Mouse (Mus musculus) heart, embryonic 16.5 days (tissue): ENCODE results near the gene 5430419D17Rik. TPM values are rescaled to one million over a fixed set of nuclear protein-coding genes. Genes with fewer than 3 reads are reported as not detected.

ENCODE experiments used
- ATAC-seq: fragments of 200-750 bp; cut with Nextera tagmentation; replicated peaks from 2 replicates; pipeline ENCODE4 v1.8.0; 2017; ENCODE audit warnings: moderate number of reproducible peaks; ENCODE audit not compliant: insufficient read depth, low FRiP score; ENCODE audit errors: extremely low read depth
- H3K27ac ChIP-seq: fragments of 300-500 bp; sonication (generic); 2 replicates; pipeline ENCODE4 v1.5.1; 2014; ENCODE audit warnings: mild to moderate bottlenecking, low read length, control low read depth, moderate library complexity
- H3K27me3 ChIP-seq: fragments of 300-500 bp; sonication (generic); 2 replicates; pipeline ENCODE4 v1.6.1; 2014; ENCODE audit warnings: low read length, mixed read lengths; ENCODE audit not compliant: control insufficient read depth, insufficient read depth
- H3K36me3 ChIP-seq: fragments of 300-500 bp; sonication (generic); 2 replicates; pipeline ENCODE4 v1.6.1; 2014; ENCODE audit not compliant: control insufficient read depth, insufficient read depth
- H3K4me1 ChIP-seq: fragments of 300-500 bp; sonication (generic); 2 replicates; pipeline ENCODE4 v1.6.1; 2014; ENCODE audit warnings: low read length, mixed read lengths; ENCODE audit not compliant: control insufficient read depth, insufficient read depth
- H3K4me2 ChIP-seq: fragments of 300-500 bp; sonication (generic); 2 replicates; pipeline ENCODE4 v1.6.1; 2014; ENCODE audit warnings: low read depth, mild to moderate bottlenecking, control low read depth, low read length
- H3K4me3 ChIP-seq: fragments of 300-500 bp; sonication (generic); 2 replicates; pipeline ENCODE4 v1.5.1; 2014; ENCODE audit warnings: mild to moderate bottlenecking, control low read depth, low read length
- H3K9ac ChIP-seq: fragments of 300-500 bp; sonication (generic); 2 replicates; pipeline ENCODE4 v1.6.1; 2014; ENCODE audit warnings: low read length, control low read depth
- H3K9me3 ChIP-seq: fragments of 300-500 bp; sonication (generic); replicated peaks from 2 replicates; pipeline ENCODE4 v1.6.1; 2016; ENCODE audit warnings: low read length; ENCODE audit not compliant: control insufficient read depth
- WGBS: fragments of 180-500 bp; shearing (Covaris S2); extraction: QIAGEN DNeasy Blood & Tissue Kit; methylation state at CpG from one replicate; pipeline ENCODE4 v1.1.7; 2014; 5-methylcytosine and 5-hydroxymethylcytosine counted together
- polyA plus RNA-seq: library from polyadenylated mRNA; unstranded; fragments of >200 nt; fragmentation: Nextera tagmentation; extraction: Ambion mirVana; gene quantifications from 2 replicates; pipeline ENCODE4 v1.2.1, GENCODE M21; 2015

The 5430419D17Rik gene
- polyA plus RNA-seq, 1 experiment from 2014 or later, result 0.51 TPM

GRCm38 (mm10) chr7:131264251-131264650 is 90.0 kb downstream of the 5430419D17Rik start:
- no peaks in the 10 kb centered on the region for H3K4me1 ChIP-seq

GRCm38 (mm10) chr7:131265851-131266250 is 91.6 kb downstream of the 5430419D17Rik start:
- H3K27me3 ChIP-seq, result no peaks in the 10 kb centered on the region
- WGBS, result 59% methylated on average over 4 of the region's 4 CpGs
- H3K4me1 ChIP-seq, result no peaks in the 10 kb centered on the region
- no peak overlapping the region for H3K9ac ChIP-seq
- no peak overlapping the region for H3K27ac ChIP-seq
- H3K4me3 ChIP-seq, result no peak overlapping the region
- no peaks in the 10 kb centered on the region for H3K36me3 ChIP-seq
- H3K4me2 ChIP-seq, result no peak overlapping the region
- H3K9me3 ChIP-seq, result no peaks in the 10 kb centered on the region
- ATAC-seq, result no peak

More at GRCm38 (mm10) chr7:131264251-131264650, 90.0 kb downstream of the 5430419D17Rik start:
- H3K27ac ChIP-seq, result no peak overlapping the region
- ATAC-seq, result no peak
- H3K4me3 ChIP-seq, result no peak overlapping the region
- H3K9me3 ChIP-seq, result no peaks in the 10 kb centered on the region
- WGBS, result 74% methylated on average over 4 of the region's 4 CpGs
- H3K9ac ChIP-seq, result no peak overlapping the region
- H3K36me3 ChIP-seq, result no peaks in the 10 kb centered on the region
- no peaks in the 10 kb centered on the region for H3K27me3 ChIP-seq
- no peak overlapping the region for H3K4me2 ChIP-seq

GRCm38 (mm10) chr7:131297151-131297550 is 122.9 kb downstream of the 5430419D17Rik start:
- Histone ChIP-seq H3K4me3 (no peak overlapping the region), H3K9ac (no peak overlapping the region), H3K27ac (no peak overlapping the region), H3K27me3 (no peaks in the 10 kb centered on the region; the same call in 1 of the 2 replicates), H3K4me1 (no peaks in the 10 kb centered on the region), H3K9me3 (no peaks in the 10 kb centered on the region), H3K36me3 (no peaks in the 10 kb centered on the region), H3K4me2 (no peak overlapping the region)
- ATAC-seq, result no peak
- WGBS, result 70% methylated on average over 8 of the region's 8 CpGs

GRCm38 (mm10) chr7:131303340-131303739 is 129.1 kb downstream of the 5430419D17Rik start:
- ATAC-seq, result no peak
- no peak overlapping the region for H3K4me2 ChIP-seq
- H3K27me3 ChIP-seq, result no peaks in the 10 kb centered on the region
- no peak overlapping the region for H3K9ac ChIP-seq
- no peaks in the 10 kb centered on the region for H3K4me1 ChIP-seq
- H3K4me3 ChIP-seq, result no peak overlapping the region
- 69% methylated on average over 8 of the region's 8 CpGs for WGBS
- no peaks in the 10 kb centered on the region for H3K36me3 ChIP-seq
- no peak overlapping the region for H3K27ac ChIP-seq
- H3K9me3 ChIP-seq, result no peaks in the 10 kb centered on the region

- H3K4me3 ChIP-seq, result no peak overlapping the region
- WGBS, result 72% methylated on average over 5 of the region's 5 CpGs
- no peaks in the 10 kb centered on the region for H3K36me3 ChIP-seq
- H3K9ac ChIP-seq, result no peak overlapping the region
- ATAC-seq, result no peak
- H3K27me3 ChIP-seq, result no peaks in the 10 kb centered on the region
- no peaks in the 10 kb centered on the region for H3K4me1 ChIP-seq
- no peak overlapping the region for H3K4me2 ChIP-seq
- H3K9me3 ChIP-seq, result no peaks in the 10 kb centered on the region
- no peak overlapping the region for H3K27ac ChIP-seq
Observed at GRCm38 (mm10) chr7:131306733-131307132, 132.5 kb downstream of the 5430419D17Rik start.

GRCm38 (mm10) chr7:131314493-131314892 is 140.3 kb downstream of the 5430419D17Rik start:
- H3K4me1 ChIP-seq, result peaks cover 7% of the 10 kb centered on the region
- no peaks in the 10 kb centered on the region for H3K9me3 ChIP-seq
- H3K9ac ChIP-seq, result no peak overlapping the region
- H3K36me3 ChIP-seq, result no peaks in the 10 kb centered on the region
- WGBS, result 82% methylated on average over 7 of the region's 7 CpGs
- H3K4me2 ChIP-seq, result no peak overlapping the region
- no peak for ATAC-seq
- H3K4me3 ChIP-seq, result no peak overlapping the region
- no peaks in the 10 kb centered on the region for H3K27me3 ChIP-seq
- no peak overlapping the region for H3K27ac ChIP-seq

GRCm38 (mm10) chr7:131317587-131317986 is 143.4 kb downstream of the 5430419D17Rik start:
- Histone ChIP-seq H3K27ac (no peak overlapping the region), H3K4me2 (no peak overlapping the region), H3K27me3 (no peaks in the 10 kb centered on the region), H3K36me3 (no peaks in the 10 kb centered on the region), H3K4me3 (no peak overlapping the region), H3K4me1 (peaks cover 7% of the 10 kb centered on the region), H3K9me3 (no peaks in the 10 kb centered on the region), H3K9ac (no peak overlapping the region)
- WGBS, result 52% methylated on average over 12 of the region's 12 CpGs
- no peak for ATAC-seq

- 39% methylated on average over 6 of the region's 7 CpGs for WGBS
- Histone ChIP-seq H3K27me3 (no peaks in the 10 kb centered on the region), H3K27ac (no peak overlapping the region), H3K36me3 (no peaks in the 10 kb centered on the region), H3K4me2 (peak overlapping the region; percentile 44; the same call in 1 of the 2 replicates), H3K9ac (no peak overlapping the region), H3K4me1 (peaks cover 7% of the 10 kb centered on the region), H3K4me3 (no peak overlapping the region), H3K9me3 (no peaks in the 10 kb centered on the region; the same call in 1 of the 2 replicates)
- no peak for ATAC-seq
Observed at GRCm38 (mm10) chr7:131318340-131318739, 144.1 kb downstream of the 5430419D17Rik start.

GRCm38 (mm10) chr7:131322192-131322591 is 148.0 kb downstream of the 5430419D17Rik start, which contains the start of gene Cuzd1:
TSS of gene Cuzd1 (minus strand) at chr7:131322292.
- no peak within 1 kb of the TSS for H3K4me2 ChIP-seq
- no peak within 1 kb of the TSS for H3K9ac ChIP-seq
- peaks cover 7% of the 10 kb centered on the region for H3K4me1 ChIP-seq
- H3K4me3 ChIP-seq, result no peak within 1 kb of the TSS
- H3K9me3 ChIP-seq, result no peaks in the 10 kb centered on the region; the same call in 1 of the 2 replicates
- H3K27ac ChIP-seq, result no peak within 1 kb of the TSS
- 72% methylated on average over 2 of the region's 2 CpGs for WGBS
- no peaks in the 10 kb centered on the region for H3K27me3 ChIP-seq
- H3K36me3 ChIP-seq, result no peaks in the 10 kb centered on the region
- no peak for ATAC-seq
